Comparison of ENCODE assay signal across 8 mouse cellular contexts in the genomic region with DNA sequence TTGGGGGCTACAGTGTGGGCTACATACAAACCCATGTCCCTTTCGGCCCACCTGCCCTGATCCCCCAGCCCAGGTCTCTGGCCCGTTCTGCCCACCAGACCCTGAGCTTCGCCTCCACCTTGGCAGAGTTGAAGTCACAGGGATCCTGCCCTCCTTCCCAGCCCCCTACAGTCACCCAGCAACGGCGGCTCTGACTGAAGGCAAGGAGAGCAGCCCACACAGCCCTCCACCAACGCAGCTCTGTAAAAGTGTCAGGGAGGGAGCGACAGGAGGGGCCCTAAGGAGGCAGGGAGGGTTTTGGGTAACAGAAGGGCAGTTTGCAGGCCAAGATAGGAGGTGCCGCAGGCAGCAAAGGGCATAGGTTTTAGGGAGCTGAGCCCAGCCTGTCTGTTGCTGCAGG. TPM values are rescaled to one million over a fixed set of nuclear protein-coding genes. Genes with fewer than 3 reads are reported as not detected.
A peak's percentile ranks its signal among the peaks of the same experiment; 100 is the strongest.
DNase-seq lines count a peak whose midpoint lies in the region; ATAC-seq and TF ChIP-seq lines count a peak whose summit lies in the region.

No protein-coding gene starts in this region.

- H3K4me1 ChIP-seq in kidney, embryonic 16.5 days (ENCODE audit: insufficient read depth, low read length), result peaks cover 41% of the 10 kb centered on the region
- peaks cover 12% of the 10 kb centered on the region for H3K4me1 ChIP-seq in forebrain, postnatal 0 days (ENCODE audit: insufficient read depth)
- peaks cover 40% of the 10 kb centered on the region for H3K4me1 ChIP-seq in midbrain, embryonic 12.5 days

- peak overlapping the region; percentile 86 for H3K4me3 ChIP-seq in kidney, embryonic 16.5 days (ENCODE audit: low read length)
- H3K4me3 ChIP-seq in forebrain, postnatal 0 days (ENCODE audit: low read depth, low read length), result 0 out of 2 replicates have a peak overlapping the region, but pooled peaks have one; percentile 3
- H3K4me3 ChIP-seq in midbrain, embryonic 12.5 days, result peak overlapping the region; percentile 62; the same call in 1 of the 2 replicates

- 0 out of 2 replicates have a peak, but pooled peaks cover 2% of the 10 kb centered on the region for H3K27me3 ChIP-seq in kidney, embryonic 16.5 days (ENCODE audit: insufficient read depth, low read length)
- H3K27me3 ChIP-seq in forebrain, postnatal 0 days (ENCODE audit: insufficient read depth, low read length), result no peaks in the 10 kb centered on the region
- H3K27me3 ChIP-seq in midbrain, embryonic 12.5 days, result peaks cover 44% of the 10 kb centered on the region

- ATAC-seq in kidney, embryonic 16.5 days (ENCODE audit: low FRiP score, low TSS enrichment), result no peak
- ATAC-seq in forebrain, postnatal 0 days, result no peak
- ATAC-seq in midbrain, embryonic 12.5 days (ENCODE audit: low FRiP score, low read depth), result no peak

- peak overlapping the region; percentile 97 for H3K9ac ChIP-seq in kidney, embryonic 16.5 days (replicated peaks; ENCODE audit: low read length)
- H3K9ac ChIP-seq in forebrain, postnatal 0 days, result peak overlapping the region; percentile 87
- H3K9ac ChIP-seq in midbrain, embryonic 12.5 days (replicated peaks), result peak overlapping the region; percentile 83

- H3K36me3 ChIP-seq in kidney, embryonic 16.5 days (ENCODE audit: insufficient read depth, low read length), result peaks cover 25% of the 10 kb centered on the region
- H3K36me3 ChIP-seq in forebrain, postnatal 0 days (ENCODE audit: insufficient read depth), result peaks cover 36% of the 10 kb centered on the region
- peaks cover 33% of the 10 kb centered on the region for H3K36me3 ChIP-seq in midbrain, embryonic 12.5 days

- DNase-seq in kidney, adult 9 months, result no peak
- peak; percentile 83 for DNase-seq in brain, adult 2 months (ENCODE audit: low read depth, low spot score)
- DNase-seq in forebrain, postnatal 0 days, result no peak
- DNase-seq in adrenal gland, postnatal 25 days, result no peak
- no peak for DNase-seq in gastrocnemius, postnatal 36 days
- DNase-seq in ovary, postnatal 10 days (ENCODE audit: low spot score), result no peak

- intact Hi-C loops in gastrocnemius, postnatal 36 days (cut with DNase I), result loop anchor here (10.0 kb wide), 1 partner anchor 684 kb away; no protein-coding TSS in a partner anchor

- H3K4me2 ChIP-seq in kidney, embryonic 16.5 days (replicated peaks; ENCODE audit: low read depth, low read length), result peak overlapping the region; percentile 83
- H3K4me2 ChIP-seq in forebrain, postnatal 0 days (ENCODE audit: low read depth), result peak overlapping the region; percentile 85
- peak overlapping the region; percentile 77 for H3K4me2 ChIP-seq in midbrain, embryonic 12.5 days (replicated peaks)

- H3K9me3 ChIP-seq in kidney, embryonic 16.5 days (ENCODE audit: low read length), result no peaks in the 10 kb centered on the region
- no peaks in the 10 kb centered on the region for H3K9me3 ChIP-seq in forebrain, postnatal 0 days (ENCODE audit: low read length)
- H3K9me3 ChIP-seq in midbrain, embryonic 12.5 days, result no peaks in the 10 kb centered on the region

- 27% methylated on average over 8 of the region's 8 CpGs for WGBS in kidney, embryonic 16.5 days
- whole genome bisulfite sequencing in forebrain, postnatal 0 days, result 59% methylated on average over 8 of the region's 8 CpGs
- WGBS in midbrain, embryonic 12.5 days, result 67% methylated on average over 8 of the region's 8 CpGs

- no peak for TF ChIP-seq CTCF in forebrain, postnatal 0 days (IDR thresholded peaks at IDR 0.05; ENCODE audit: low read depth)

- H3K27ac ChIP-seq in kidney, embryonic 16.5 days (ENCODE audit: low read length), result peak overlapping the region; percentile 54
- H3K27ac ChIP-seq in forebrain, postnatal 0 days (ENCODE audit: low read depth, low read length), result no peak overlapping the region
- no peak overlapping the region for H3K27ac ChIP-seq in midbrain, embryonic 12.5 days (replicated peaks)

RNA-seq across cellular contexts. Expression of a gene that starts 14.0 kb away (rescaled TPM):
- polyA plus RNA-seq in kidney, embryonic 16.5 days (2015; fragmentation: Nextera tagmentation; extraction: Ambion mirVana), result 16.2 and 16.3 TPM in 2 replicates
- 26.2 and 60.0 TPM in 2 replicates for total RNA-seq in forebrain, postnatal 0 days (2014; rRNA removed)
- 20.3 and 25.2 TPM in 2 replicates for polyA plus RNA-seq in forebrain, postnatal 0 days (2015; fragmentation: Nextera tagmentation; extraction: Ambion mirVana)
- 17.1 and 18.0 TPM in 2 replicates for polyA plus RNA-seq in midbrain, embryonic 12.5 days (2016; fragmentation: Nextera tagmentation; extraction: Ambion mirVana)
- 26.9 and 27.4 TPM in 2 replicates for total RNA-seq in adrenal gland, postnatal 25 days (2021)
- 1 to 10 TPM; 2.9 to 4.1 TPM for total RNA-seq in gastrocnemius, postnatal 36 days (2021)

RNA-seq across cellular contexts. Expression of a gene that starts 14.3 kb away (rescaled TPM):
- polyA plus RNA-seq in kidney, embryonic 16.5 days (2015; fragmentation: Nextera tagmentation; extraction: Ambion mirVana), result 72.8 and 77.3 TPM in 2 replicates
- 160 and 170 TPM in 2 replicates for total RNA-seq in forebrain, postnatal 0 days (2014; rRNA removed)
- polyA plus RNA-seq in forebrain, postnatal 0 days (2015; fragmentation: Nextera tagmentation; extraction: Ambion mirVana), result 147 and 153 TPM in 2 replicates
- 73.4 and 74.6 TPM in 2 replicates for polyA plus RNA-seq in midbrain, embryonic 12.5 days (2016; fragmentation: Nextera tagmentation; extraction: Ambion mirVana)
- 50.2 and 62.1 TPM in 2 replicates for total RNA-seq in adrenal gland, postnatal 25 days (2021)
- 10 to 100 TPM; 14.3 to 16.1 TPM for total RNA-seq in gastrocnemius, postnatal 36 days (2021)

RNA-seq across cellular contexts. Expression of a gene that starts 17.4 kb away (rescaled TPM):
- 0.05 and 0.12 TPM in 2 replicates for polyA plus RNA-seq in kidney, embryonic 16.5 days (2015; fragmentation: Nextera tagmentation; extraction: Ambion mirVana)
- total RNA-seq in forebrain, postnatal 0 days (2014; rRNA removed), result 0.05 TPM in 1 of 2 replicates, not detected in the other
- polyA plus RNA-seq in forebrain, postnatal 0 days (2015; fragmentation: Nextera tagmentation; extraction: Ambion mirVana), result not detected in 2 replicates
- 0.08 TPM in 1 of 2 replicates, not detected in the other for polyA plus RNA-seq in midbrain, embryonic 12.5 days (2016; fragmentation: Nextera tagmentation; extraction: Ambion mirVana)
- not detected in 2 replicates for total RNA-seq in adrenal gland, postnatal 25 days (2021)
- total RNA-seq in gastrocnemius, postnatal 36 days (2021), result under 1 TPM in 1 of 2 experiments, not detected in 1; 0.15 TPM

RNA-seq across cellular contexts. Expression of a gene that starts 30.1 kb away (rescaled TPM):
- 57.0 and 60.4 TPM in 2 replicates for polyA plus RNA-seq in kidney, embryonic 16.5 days (2015; fragmentation: Nextera tagmentation; extraction: Ambion mirVana)
- total RNA-seq in forebrain, postnatal 0 days (2014; rRNA removed), result 33.7 and 39.9 TPM in 2 replicates
- 60.4 and 61.9 TPM in 2 replicates for polyA plus RNA-seq in forebrain, postnatal 0 days (2015; fragmentation: Nextera tagmentation; extraction: Ambion mirVana)
- polyA plus RNA-seq in midbrain, embryonic 12.5 days (2016; fragmentation: Nextera tagmentation; extraction: Ambion mirVana), result 35.4 and 37.3 TPM in 2 replicates
- total RNA-seq in adrenal gland, postnatal 25 days (2021), result 127 and 143 TPM in 2 replicates
- 10 to 100 TPM; 20.7 to 21.4 TPM for total RNA-seq in gastrocnemius, postnatal 36 days (2021)

RNA-seq across cellular contexts. Expression of a gene that starts 36.4 kb away (rescaled TPM):
- 20.9 and 22.0 TPM in 2 replicates for polyA plus RNA-seq in kidney, embryonic 16.5 days (2015; fragmentation: Nextera tagmentation; extraction: Ambion mirVana)
- 450 and 499 TPM in 2 replicates for total RNA-seq in forebrain, postnatal 0 days (2014; rRNA removed)
- 632 and 673 TPM in 2 replicates for polyA plus RNA-seq in forebrain, postnatal 0 days (2015; fragmentation: Nextera tagmentation; extraction: Ambion mirVana)
- 98.9 and 102 TPM in 2 replicates for polyA plus RNA-seq in midbrain, embryonic 12.5 days (2016; fragmentation: Nextera tagmentation; extraction: Ambion mirVana)
- 65.2 and 89.6 TPM in 2 replicates for total RNA-seq in adrenal gland, postnatal 25 days (2021)
- 10 to 100 TPM; 36.8 to 37.3 TPM for total RNA-seq in gastrocnemius, postnatal 36 days (2021)

Comparison
In these comparisons a context has a peak if more than half of its experiments do, and no peak if none do; other contexts are left out.
1. H3K4me3 ChIP-seq: peak in every context shown above with its lines; median percentile 86 in kidney, embryonic 16.5 days; 62 in midbrain, embryonic 12.5 days; 3 in forebrain, postnatal 0 days.